Mouse (Mus musculus): ENCODE data around the gene Ccdc141. TPM values are rescaled to one million over a fixed set of nuclear protein-coding genes. Genes with fewer than 3 reads are reported as not detected.

Gene Ccdc141
- polyA plus RNA-seq, 1 experiment from 2014 or later: 3.4 TPM

DNA sequence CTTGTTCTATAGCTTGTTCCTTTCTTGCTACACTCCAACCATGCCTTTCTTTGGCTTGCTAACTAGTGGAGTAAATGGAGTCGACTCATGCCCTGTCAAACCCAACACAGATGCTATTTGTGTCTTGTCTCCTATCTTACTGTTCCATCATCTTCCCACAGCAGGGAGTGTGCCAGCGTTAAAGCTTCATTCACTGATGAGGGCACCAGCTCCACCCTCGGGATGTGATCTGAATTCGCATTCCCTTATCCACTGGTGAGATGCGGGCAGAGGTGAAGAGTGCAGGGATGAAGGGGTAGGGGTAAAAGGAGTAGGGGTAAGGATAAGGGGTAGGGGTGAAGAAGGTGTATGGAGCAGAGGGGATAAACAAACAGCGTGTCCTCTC is 12.6 kb upstream of the Ccdc141 start:
- H3K4me2 ChIP-seq (ENCODE audit: low read depth, low read length, severe bottlenecking): no peak overlapping the region
- 85% methylated on average over 6 of the region's 6 CpGs for whole genome bisulfite sequencing

DNA sequence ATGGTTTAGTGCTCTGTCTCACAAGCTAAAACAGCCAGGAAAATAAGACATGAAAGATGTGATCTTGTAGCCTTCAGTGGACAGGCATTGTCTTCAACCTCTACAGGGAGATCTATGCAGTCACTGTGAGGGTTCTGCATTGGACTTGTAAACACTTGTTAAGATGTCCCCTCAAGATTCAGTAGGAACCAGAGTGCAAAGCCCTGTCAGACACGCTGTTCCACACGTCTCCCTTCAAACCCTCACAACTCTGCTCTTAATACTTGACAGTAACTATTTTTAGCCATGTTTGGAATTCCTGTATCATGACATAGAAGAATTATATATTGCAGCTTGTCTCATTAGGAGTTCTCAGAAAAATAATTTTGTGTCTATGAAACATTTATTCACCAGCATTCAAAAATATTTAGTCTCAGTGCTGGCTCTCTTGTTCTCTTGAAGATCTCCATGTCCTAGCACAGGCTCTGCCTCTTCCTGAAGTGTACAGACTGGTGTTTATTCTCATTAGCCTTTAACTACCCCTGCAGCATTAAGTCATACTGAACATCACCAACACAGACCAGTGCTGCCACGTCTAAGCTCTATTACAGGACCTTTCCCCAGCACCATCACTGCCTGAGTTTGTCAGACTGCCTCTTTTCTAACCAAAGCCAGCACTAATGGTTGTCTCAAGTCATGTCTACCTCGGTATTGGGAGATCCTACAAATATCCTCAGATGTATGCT is 12.0 kb upstream of the Ccdc141 start:
- no peak overlapping the region for H3K9ac ChIP-seq (ENCODE audit: low read length)
- DNase-seq (ENCODE audit: low spot score) (no peak), ATAC-seq (replicated peaks; ENCODE audit: low FRiP score) (no peak)
- H3K27ac ChIP-seq (ENCODE audit: low read depth, low read length): no peak overlapping the region
- H3K4me3 ChIP-seq (ENCODE audit: low read depth, low read length): no peak overlapping the region
- no peaks in the 10 kb centered on the region for H3K27me3 ChIP-seq (ENCODE audit: control insufficient read depth, insufficient read depth, low read length)
- H3K4me1 ChIP-seq (replicated peaks; ENCODE audit: control insufficient read depth, insufficient read depth, low read length): no peaks in the 10 kb centered on the region
- no peaks in the 10 kb centered on the region; the same call in 1 of the 2 replicates for H3K36me3 ChIP-seq (ENCODE audit: control insufficient read depth, insufficient read depth, low read length)
- WGBS: 89% methylated on average over 4 of the region's 4 CpGs
- H3K9me3 ChIP-seq (ENCODE audit: control insufficient read depth, low read length): no peaks in the 10 kb centered on the region
- no peak overlapping the region for H3K4me2 ChIP-seq (ENCODE audit: low read depth, low read length, severe bottlenecking)

More for the DNA sequence above, 12.6 kb upstream of the Ccdc141 start:
- Histone ChIP-seq H3K27ac (ENCODE audit: low read depth, low read length) (no peak overlapping the region), H3K4me3 (ENCODE audit: low read depth, low read length) (no peak overlapping the region), H3K4me1 (replicated peaks; ENCODE audit: control insufficient read depth, insufficient read depth, low read length) (no peaks in the 10 kb centered on the region), H3K36me3 (ENCODE audit: control insufficient read depth, insufficient read depth, low read length) (no peaks in the 10 kb centered on the region; the same call in 1 of the 2 replicates), H3K27me3 (ENCODE audit: control insufficient read depth, insufficient read depth, low read length) (no peaks in the 10 kb centered on the region), H3K9ac (ENCODE audit: low read length) (no peak overlapping the region), H3K9me3 (ENCODE audit: control insufficient read depth, low read length) (no peaks in the 10 kb centered on the region)
- ATAC-seq (replicated peaks; ENCODE audit: low FRiP score) (no peak), DNase-seq (ENCODE audit: low spot score) (no peak)

DNA sequence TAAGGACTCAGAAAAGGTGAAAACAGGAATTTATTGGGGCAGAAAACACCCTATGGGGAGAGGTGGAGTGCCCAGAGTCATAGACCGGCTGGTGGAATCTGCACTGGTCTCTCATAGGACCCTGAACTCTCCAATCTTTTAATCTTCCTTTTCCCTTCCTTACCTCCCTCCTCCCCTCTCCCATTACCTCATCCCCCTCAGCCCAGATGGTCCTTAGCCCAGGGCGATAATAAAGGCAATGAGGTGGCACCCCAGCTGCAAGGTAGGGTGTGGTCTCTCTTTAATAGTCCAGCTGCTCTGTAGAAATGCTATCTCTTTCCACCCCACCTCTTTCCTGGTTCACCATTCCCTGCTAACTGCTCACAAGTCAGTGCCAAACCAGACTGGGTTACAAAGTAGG is 7.0 kb upstream of the Ccdc141 start:
- no peaks in the 10 kb centered on the region for H3K9me3 ChIP-seq (ENCODE audit: control insufficient read depth, low read length)
- H3K4me3 ChIP-seq (ENCODE audit: low read depth, low read length): no peak overlapping the region
- H3K4me1 ChIP-seq (replicated peaks; ENCODE audit: control insufficient read depth, insufficient read depth, low read length): peaks cover under 1% of the 10 kb centered on the region; the same call in 1 of the 2 replicates
- no peak overlapping the region for H3K9ac ChIP-seq (ENCODE audit: low read length)
- DNase-seq (ENCODE audit: low spot score) (no peak), ATAC-seq (replicated peaks; ENCODE audit: low FRiP score) (peak; percentile 56)
- H3K4me2 ChIP-seq (ENCODE audit: low read depth, low read length, severe bottlenecking): no peak overlapping the region
- peak overlapping the region; percentile 18; the same call in 1 of the 2 replicates for H3K27ac ChIP-seq (ENCODE audit: low read depth, low read length)
- no peaks in the 10 kb centered on the region for H3K36me3 ChIP-seq (ENCODE audit: control insufficient read depth, insufficient read depth, low read length)
- 72% methylated on average over 2 of the region's 2 CpGs for WGBS
- H3K27me3 ChIP-seq (ENCODE audit: control insufficient read depth, insufficient read depth, low read length): no peaks in the 10 kb centered on the region

DNA sequence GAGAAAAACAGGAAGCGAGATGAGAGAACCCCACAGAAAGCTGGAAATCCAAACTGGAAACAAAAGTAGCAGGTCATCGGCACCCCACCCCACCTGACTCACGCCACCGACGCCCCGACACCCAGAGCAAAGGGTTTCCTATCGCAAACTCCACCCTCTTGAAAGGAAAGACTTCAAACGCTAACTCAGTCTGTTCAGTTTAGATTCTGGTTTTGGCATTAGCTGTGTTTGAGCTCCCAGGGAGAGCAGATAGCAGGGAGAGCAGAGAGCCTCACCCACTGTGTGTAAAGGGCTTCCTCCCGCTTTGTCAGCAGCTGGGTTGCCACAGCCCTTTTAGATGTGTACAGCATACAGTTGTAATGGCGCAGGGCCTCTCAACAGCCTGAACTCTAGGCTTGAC is 6.0 kb upstream of the Ccdc141 start:
- no peaks in the 10 kb centered on the region for H3K9me3 ChIP-seq (ENCODE audit: control insufficient read depth, low read length)
- ATAC-seq (replicated peaks; ENCODE audit: low FRiP score) (no peak), DNase-seq (ENCODE audit: low spot score) (no peak)
- no peak overlapping the region for H3K4me2 ChIP-seq (ENCODE audit: low read depth, low read length, severe bottlenecking)
- WGBS: 69% methylated on average over 10 of the region's 10 CpGs
- H3K27me3 ChIP-seq (ENCODE audit: control insufficient read depth, insufficient read depth, low read length): no peaks in the 10 kb centered on the region
- no peak overlapping the region for H3K27ac ChIP-seq (ENCODE audit: low read depth, low read length)
- H3K4me1 ChIP-seq (replicated peaks; ENCODE audit: control insufficient read depth, insufficient read depth, low read length): peaks cover 10% of the 10 kb centered on the region; the same call in 1 of the 2 replicates
- no peaks in the 10 kb centered on the region for H3K36me3 ChIP-seq (ENCODE audit: control insufficient read depth, insufficient read depth, low read length)
- H3K4me3 ChIP-seq (ENCODE audit: low read depth, low read length): no peak overlapping the region
- H3K9ac ChIP-seq (ENCODE audit: low read length): no peak overlapping the region

DNA sequence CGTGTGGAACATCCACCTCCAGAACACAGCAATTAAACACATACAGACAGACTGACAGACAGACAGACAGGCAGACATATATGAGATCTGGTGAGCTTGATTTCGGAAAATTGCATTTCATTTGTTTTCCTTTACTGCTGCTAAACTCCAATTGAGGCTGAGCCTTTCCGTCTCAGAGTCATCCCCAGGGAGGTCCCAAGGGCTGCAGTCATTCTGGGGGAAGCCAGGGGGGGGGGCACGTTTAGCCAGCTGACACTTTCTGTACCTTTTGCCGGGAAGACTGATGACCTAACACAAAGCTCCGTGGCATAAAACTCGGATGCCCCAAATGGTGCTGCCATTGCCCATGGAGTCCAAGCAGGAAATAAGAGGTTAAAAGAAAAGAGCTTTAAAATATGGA is 5.0 kb upstream of the Ccdc141 start:
- WGBS: 77% methylated on average over 7 of the region's 7 CpGs
- peaks cover 12% of the 10 kb centered on the region; the same call in 1 of the 2 replicates for H3K4me1 ChIP-seq (replicated peaks; ENCODE audit: control insufficient read depth, insufficient read depth, low read length)
- no peaks in the 10 kb centered on the region for H3K9me3 ChIP-seq (ENCODE audit: control insufficient read depth, low read length)
- H3K27ac ChIP-seq (ENCODE audit: low read depth, low read length): no peak overlapping the region
- DNase-seq (ENCODE audit: low spot score) (no peak), ATAC-seq (replicated peaks; ENCODE audit: low FRiP score) (no peak)
- no peaks in the 10 kb centered on the region for H3K36me3 ChIP-seq (ENCODE audit: control insufficient read depth, insufficient read depth, low read length)
- no peaks in the 10 kb centered on the region for H3K27me3 ChIP-seq (ENCODE audit: control insufficient read depth, insufficient read depth, low read length)
- no peak overlapping the region for H3K4me3 ChIP-seq (ENCODE audit: low read depth, low read length)
- no peak overlapping the region for H3K9ac ChIP-seq (ENCODE audit: low read length)
- H3K4me2 ChIP-seq (ENCODE audit: low read depth, low read length, severe bottlenecking): no peak overlapping the region

DNA sequence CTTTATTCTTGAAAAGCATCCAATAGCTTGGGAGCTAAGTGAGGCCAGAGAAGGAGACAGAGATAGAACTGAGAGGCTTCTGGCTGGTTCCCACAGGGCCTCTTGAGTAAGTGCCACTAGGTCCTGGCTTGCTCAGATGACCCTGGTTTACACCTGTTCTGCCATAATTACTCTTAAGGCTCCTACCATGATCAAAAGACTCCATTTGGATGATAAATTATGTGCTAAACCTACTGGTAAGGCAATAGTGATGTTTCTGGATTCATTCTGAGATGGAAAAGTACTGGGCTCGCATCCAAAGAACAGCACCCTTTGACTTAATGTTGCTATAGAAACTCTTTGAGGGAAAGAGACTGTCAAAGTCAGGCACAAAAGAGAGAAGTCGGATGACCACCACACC is 3.9 kb upstream of the Ccdc141 start:
- Histone ChIP-seq H3K4me1 (replicated peaks; ENCODE audit: control insufficient read depth, insufficient read depth, low read length) (peaks cover 13% of the 10 kb centered on the region; the same call in 1 of the 2 replicates), H3K36me3 (ENCODE audit: control insufficient read depth, insufficient read depth, low read length) (no peaks in the 10 kb centered on the region), H3K9me3 (ENCODE audit: control insufficient read depth, low read length) (no peaks in the 10 kb centered on the region), H3K4me2 (ENCODE audit: low read depth, low read length, severe bottlenecking) (no peak overlapping the region), H3K27me3 (ENCODE audit: control insufficient read depth, insufficient read depth, low read length) (no peaks in the 10 kb centered on the region), H3K9ac (ENCODE audit: low read length) (no peak overlapping the region), H3K27ac (ENCODE audit: low read depth, low read length) (no peak overlapping the region), H3K4me3 (ENCODE audit: low read depth, low read length) (no peak overlapping the region)
- WGBS: 73% methylated on average over 2 of the region's 2 CpGs
- DNase-seq (ENCODE audit: low spot score) (no peak), ATAC-seq (replicated peaks; ENCODE audit: low FRiP score) (no peak)

DNA sequence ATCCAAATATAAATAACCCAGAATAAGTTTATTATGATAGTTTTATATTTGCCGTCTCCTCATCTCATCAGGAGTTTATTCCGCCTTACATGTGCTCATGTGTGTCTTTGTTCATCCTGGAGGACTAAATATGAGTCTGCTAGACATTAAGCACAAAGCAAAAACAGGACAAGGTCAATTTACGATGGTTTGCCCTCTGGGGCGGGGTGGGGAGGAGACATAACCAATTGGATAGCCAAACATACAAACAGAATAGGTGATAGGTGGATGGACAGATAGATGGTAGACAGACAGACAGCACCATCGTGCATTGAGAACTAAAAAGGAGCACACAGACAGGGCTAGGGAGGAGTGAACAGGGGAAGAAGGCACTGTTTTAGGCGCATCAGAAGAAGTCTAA is 3.4 kb upstream of the Ccdc141 start:
- DNase-seq (ENCODE audit: low spot score) (no peak), ATAC-seq (replicated peaks; ENCODE audit: low FRiP score) (no peak)
- Histone ChIP-seq H3K27me3 (ENCODE audit: control insufficient read depth, insufficient read depth, low read length) (no peaks in the 10 kb centered on the region), H3K27ac (ENCODE audit: low read depth, low read length) (no peak overlapping the region), H3K9me3 (ENCODE audit: control insufficient read depth, low read length) (no peaks in the 10 kb centered on the region), H3K36me3 (ENCODE audit: control insufficient read depth, insufficient read depth, low read length) (no peaks in the 10 kb centered on the region), H3K4me2 (ENCODE audit: low read depth, low read length, severe bottlenecking) (no peak overlapping the region), H3K4me3 (ENCODE audit: low read depth, low read length) (no peak overlapping the region), H3K9ac (ENCODE audit: low read length) (no peak overlapping the region), H3K4me1 (replicated peaks; ENCODE audit: control insufficient read depth, insufficient read depth, low read length) (peaks cover 13% of the 10 kb centered on the region; the same call in 1 of the 2 replicates)
- 92% methylated on average over 6 of the region's 6 CpGs for WGBS

DNA sequence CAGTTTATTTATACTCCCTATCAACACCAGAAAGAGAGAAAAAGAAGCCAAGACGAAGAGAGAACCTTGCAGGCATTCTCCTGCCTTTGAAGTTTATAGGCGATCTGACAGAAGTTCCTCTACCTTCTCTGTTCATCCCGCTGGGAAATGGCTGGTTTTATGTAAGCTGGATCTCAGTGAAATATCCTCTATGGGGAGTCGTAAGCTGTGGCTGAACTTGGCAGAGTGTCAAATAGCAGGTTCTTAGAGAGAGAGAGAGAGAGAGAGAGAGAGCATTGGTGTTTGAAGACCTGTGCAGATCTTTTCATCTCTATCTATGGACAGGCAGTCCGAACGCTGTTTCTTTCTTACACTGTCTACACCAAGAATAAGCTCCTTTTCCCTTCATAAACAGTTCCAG is 2.9 kb upstream of the Ccdc141 start:
- peaks cover 13% of the 10 kb centered on the region; the same call in 1 of the 2 replicates for H3K4me1 ChIP-seq (replicated peaks; ENCODE audit: control insufficient read depth, insufficient read depth, low read length)
- no peak for ATAC-seq (replicated peaks; ENCODE audit: low FRiP score)
- WGBS: 81% methylated on average over 6 of the region's 6 CpGs

DNA sequence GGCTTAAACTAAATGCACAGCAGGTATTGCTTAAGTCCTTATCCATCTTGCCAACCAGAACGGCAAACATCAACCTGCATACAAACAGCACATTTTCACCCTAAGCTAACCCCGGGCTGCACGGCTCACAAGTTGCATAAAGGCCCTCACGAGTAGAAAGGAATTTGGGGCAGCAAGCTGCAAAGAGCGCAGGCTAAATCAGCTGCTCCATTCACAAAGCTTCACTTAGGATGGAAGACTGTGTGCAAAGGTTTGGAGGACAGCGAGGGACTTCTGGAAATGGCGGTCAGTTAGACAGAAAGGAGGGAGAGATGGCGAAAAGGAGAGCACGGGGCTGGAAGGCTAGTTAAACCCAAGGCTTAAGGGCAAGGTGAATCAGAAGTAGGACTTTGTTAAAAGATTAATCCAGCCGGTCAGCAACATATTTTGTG is 1.8 kb upstream of the Ccdc141 start:
- ATAC-seq (replicated peaks; ENCODE audit: low FRiP score): peak; percentile 42; the same call in 1 of the 2 replicates
- no peaks in the 10 kb centered on the region for H3K36me3 ChIP-seq (ENCODE audit: control insufficient read depth, insufficient read depth, low read length)
- H3K4me3 ChIP-seq (ENCODE audit: low read depth, low read length): no peak overlapping the region
- H3K9me3 ChIP-seq (ENCODE audit: control insufficient read depth, low read length): no peaks in the 10 kb centered on the region
- 9% methylated on average over 10 of the region's 10 CpGs for WGBS
- no peak for DNase-seq (ENCODE audit: low spot score)
- no peak overlapping the region for H3K27ac ChIP-seq (ENCODE audit: low read depth, low read length)
- H3K4me2 ChIP-seq (ENCODE audit: low read depth, low read length, severe bottlenecking): peak overlapping the region; percentile 40
- peak overlapping the region; percentile 27; the same call in 1 of the 2 replicates for H3K9ac ChIP-seq (ENCODE audit: low read length)
- H3K27me3 ChIP-seq (ENCODE audit: control insufficient read depth, insufficient read depth, low read length): no peaks in the 10 kb centered on the region
- peaks cover 13% of the 10 kb centered on the region; the same call in 1 of the 2 replicates for H3K4me1 ChIP-seq (replicated peaks; ENCODE audit: control insufficient read depth, insufficient read depth, low read length)

More for the DNA sequence above, 2.9 kb upstream of the Ccdc141 start:
- no peak overlapping the region for H3K27ac ChIP-seq (ENCODE audit: low read depth, low read length)
- H3K36me3 ChIP-seq (ENCODE audit: control insufficient read depth, insufficient read depth, low read length): no peaks in the 10 kb centered on the region
- H3K4me2 ChIP-seq (ENCODE audit: low read depth, low read length, severe bottlenecking): no peak overlapping the region
- no peaks in the 10 kb centered on the region for H3K27me3 ChIP-seq (ENCODE audit: control insufficient read depth, insufficient read depth, low read length)
- H3K9me3 ChIP-seq (ENCODE audit: control insufficient read depth, low read length): no peaks in the 10 kb centered on the region
- H3K9ac ChIP-seq (ENCODE audit: low read length): no peak overlapping the region
- no peak for DNase-seq (ENCODE audit: low spot score)
- H3K4me3 ChIP-seq (ENCODE audit: low read depth, low read length): no peak overlapping the region

Measured in forebrain, embryonic 11.5 days (tissue).